Mouse (Mus musculus): ENCODE data around the gene Rbfox1. TPM values are rescaled to one million over a fixed set of nuclear protein-coding genes. Genes with fewer than 3 reads are reported as not detected.
A peak's percentile ranks its signal among the peaks of the same experiment; 100 is the strongest.

The Rbfox1 gene
- polyA plus RNA-seq, 1 experiment from 2014 or later, result 3.3 TPM

DNA sequence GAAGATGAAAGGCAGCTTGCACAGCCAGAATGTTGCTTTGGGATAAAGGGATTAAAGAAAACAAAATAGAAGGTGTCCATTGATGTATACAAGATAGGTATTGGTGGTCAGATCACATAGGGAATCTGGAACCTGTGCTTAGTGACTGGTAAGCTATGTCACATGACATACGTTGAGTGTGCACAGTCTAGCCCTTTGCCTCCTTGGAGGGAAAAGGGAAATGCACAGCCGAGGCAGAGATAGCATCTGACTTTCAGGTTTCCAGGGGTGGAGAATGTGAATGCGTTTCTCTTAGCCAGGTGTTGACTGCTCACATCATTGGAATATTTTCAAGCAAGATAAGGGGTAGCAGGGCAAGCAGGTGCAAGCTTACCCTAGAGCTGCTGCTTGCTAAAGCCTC lies 1230.8 kb downstream of the Rbfox1 start:
- DNase-seq (ENCODE audit: low spot score) (no peak), ATAC-seq (replicated peaks; ENCODE audit: low FRiP score, low read depth) (no peak)
- no peaks in the 10 kb centered on the region for H3K27me3 ChIP-seq (ENCODE audit: insufficient read depth, low read length)
- TF ChIP-seq CTCF (IDR thresholded peaks at IDR 0.05; ENCODE audit: low read depth), result no peak
- H3K4me3 ChIP-seq (replicated peaks; ENCODE audit: low read depth, low read length), result no peak overlapping the region
- no peaks in the 10 kb centered on the region for H3K9me3 ChIP-seq (replicated peaks; ENCODE audit: low read length)
- no peak overlapping the region for H3K9ac ChIP-seq (ENCODE audit: low read depth, low read length)
- no peaks in the 10 kb centered on the region for H3K36me3 ChIP-seq (ENCODE audit: insufficient read depth, low read length)
- no peak overlapping the region for H3K4me2 ChIP-seq (ENCODE audit: low read length)
- H3K27ac ChIP-seq, result no peak overlapping the region
- WGBS, result 63% methylated on average over 3 of the region's 3 CpGs
- no peaks in the 10 kb centered on the region; the same call in 1 of the 2 replicates for H3K4me1 ChIP-seq (replicated peaks; ENCODE audit: insufficient read depth, low read length)

DNA sequence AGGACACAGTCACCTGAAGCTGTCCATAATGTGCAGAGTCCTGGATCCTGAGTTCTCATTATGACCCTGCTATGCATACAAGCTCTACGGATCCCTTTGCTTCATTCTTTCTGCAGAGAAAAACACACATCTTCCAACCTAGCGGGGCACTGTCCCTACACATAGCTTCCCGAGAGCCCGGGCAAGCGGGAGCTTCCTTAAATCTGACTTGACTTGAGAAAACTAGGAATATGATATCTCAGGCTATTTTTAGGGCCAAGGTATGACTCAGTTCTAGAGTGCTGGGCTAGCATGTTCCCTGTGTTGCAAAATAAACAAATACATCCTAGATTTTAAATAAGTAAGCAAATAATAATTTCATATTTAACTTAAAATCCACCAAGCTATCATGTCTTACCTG lies 1244.4 kb downstream of the Rbfox1 start:
- DNase-seq (ENCODE audit: low spot score), result no peak
- TF ChIP-seq CTCF (IDR thresholded peaks at IDR 0.05; ENCODE audit: low read depth), result no peak
- no peak overlapping the region for H3K27ac ChIP-seq
- H3K27me3 ChIP-seq (ENCODE audit: insufficient read depth, low read length), result no peaks in the 10 kb centered on the region
- no peaks in the 10 kb centered on the region for H3K9me3 ChIP-seq (replicated peaks; ENCODE audit: low read length)
- no peaks in the 10 kb centered on the region for H3K4me1 ChIP-seq (replicated peaks; ENCODE audit: insufficient read depth, low read length)
- no peak overlapping the region for H3K4me2 ChIP-seq (ENCODE audit: low read length)
- 85% methylated on average over 5 of the region's 5 CpGs for WGBS
- H3K9ac ChIP-seq (ENCODE audit: low read depth, low read length), result no peak overlapping the region
- ATAC-seq (replicated peaks; ENCODE audit: low FRiP score, low read depth), result no peak
- no peaks in the 10 kb centered on the region for H3K36me3 ChIP-seq (ENCODE audit: insufficient read depth, low read length)
- H3K4me3 ChIP-seq (replicated peaks; ENCODE audit: low read depth, low read length), result no peak overlapping the region

DNA sequence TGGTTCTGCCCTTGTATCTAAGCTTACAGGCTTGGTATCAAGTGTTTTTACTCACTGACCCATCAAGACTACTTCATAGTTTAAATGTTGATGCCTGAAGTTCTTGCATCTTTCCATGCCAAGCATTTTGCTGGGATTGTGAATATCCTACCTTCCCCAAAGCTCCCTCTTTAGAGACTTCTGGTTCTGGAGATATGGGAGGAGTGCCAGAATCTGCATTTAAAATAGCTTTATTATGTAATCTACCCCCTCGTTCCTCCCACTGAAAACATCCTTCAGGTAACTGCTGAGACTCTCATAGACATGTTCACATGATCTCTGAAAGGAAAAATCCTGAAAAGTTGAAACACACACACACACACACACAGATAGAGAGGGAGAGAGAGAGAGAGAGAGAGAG lies 1247.3 kb downstream of the Rbfox1 start:
- Histone ChIP-seq H3K36me3 (ENCODE audit: insufficient read depth, low read length) (no peaks in the 10 kb centered on the region), H3K27me3 (ENCODE audit: insufficient read depth, low read length) (no peaks in the 10 kb centered on the region), H3K4me3 (replicated peaks; ENCODE audit: low read depth, low read length) (no peak overlapping the region), H3K4me1 (replicated peaks; ENCODE audit: insufficient read depth, low read length) (no peaks in the 10 kb centered on the region), H3K9me3 (replicated peaks; ENCODE audit: low read length) (no peaks in the 10 kb centered on the region), H3K9ac (ENCODE audit: low read depth, low read length) (no peak overlapping the region), H3K27ac (no peak overlapping the region), H3K4me2 (ENCODE audit: low read length) (no peak overlapping the region)
- TF ChIP-seq CTCF (IDR thresholded peaks at IDR 0.05; ENCODE audit: low read depth), result no peak
- WGBS, result 61% methylated on average over 1 of the region's 1 CpGs
- ATAC-seq (replicated peaks; ENCODE audit: low FRiP score, low read depth) (no peak), DNase-seq (ENCODE audit: low spot score) (no peak)

DNA sequence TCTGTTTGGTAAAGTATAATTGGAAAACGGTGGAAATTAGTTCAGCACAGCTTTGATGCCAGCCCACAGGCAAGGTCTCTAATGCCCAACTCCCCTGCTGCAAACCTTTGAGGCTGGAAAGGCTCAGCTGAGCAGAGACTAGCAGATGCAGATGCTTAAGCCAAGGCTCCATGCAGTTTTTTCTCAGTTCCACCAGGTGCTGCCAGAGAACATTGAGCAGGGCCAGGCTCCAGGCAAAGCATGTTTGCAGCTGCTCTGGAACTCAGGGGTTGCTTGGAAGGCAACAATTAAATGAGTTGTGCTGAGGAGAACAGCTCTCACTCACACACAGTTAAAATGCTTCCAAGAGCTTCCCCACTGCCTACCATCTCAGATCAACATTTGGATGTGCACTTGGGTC lies 1251.8 kb downstream of the Rbfox1 start:
- 62% methylated on average over 1 of the region's 1 CpGs for WGBS
- ATAC-seq (replicated peaks; ENCODE audit: low FRiP score, low read depth) (no peak), DNase-seq (ENCODE audit: low spot score) (peak; percentile 75)
- Histone ChIP-seq H3K36me3 (ENCODE audit: insufficient read depth, low read length) (no peaks in the 10 kb centered on the region), H3K27me3 (ENCODE audit: insufficient read depth, low read length) (no peaks in the 10 kb centered on the region), H3K9ac (ENCODE audit: low read depth, low read length) (no peak overlapping the region), H3K27ac (no peak overlapping the region), H3K4me3 (replicated peaks; ENCODE audit: low read depth, low read length) (no peak overlapping the region), H3K4me1 (replicated peaks; ENCODE audit: insufficient read depth, low read length) (no peaks in the 10 kb centered on the region), H3K9me3 (replicated peaks; ENCODE audit: low read length) (no peaks in the 10 kb centered on the region), H3K4me2 (ENCODE audit: low read length) (no peak overlapping the region)
- peak; percentile 79 for TF ChIP-seq CTCF (IDR thresholded peaks at IDR 0.05; ENCODE audit: low read depth)

DNA sequence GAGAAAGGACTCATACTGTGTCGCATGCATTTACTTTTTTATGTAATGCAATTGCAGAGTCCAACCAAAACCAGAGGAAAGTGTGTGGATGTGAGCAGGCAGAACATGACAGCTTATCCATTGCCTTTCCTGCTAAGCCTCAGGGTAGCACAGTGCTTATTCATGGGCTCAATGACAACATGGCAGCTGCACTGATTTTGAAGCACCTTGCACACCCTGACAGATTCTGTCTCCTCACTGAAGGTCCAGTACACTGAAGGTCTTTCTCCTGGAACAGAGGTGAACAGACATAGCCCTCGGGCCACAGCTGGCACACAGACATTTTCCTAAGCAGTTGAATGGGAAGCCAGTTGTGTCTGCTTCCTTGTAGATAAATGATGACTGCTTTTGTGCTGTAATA lies 1254.3 kb downstream of the Rbfox1 start:
- Histone ChIP-seq H3K27ac (no peak overlapping the region), H3K4me3 (replicated peaks; ENCODE audit: low read depth, low read length) (no peak overlapping the region), H3K4me2 (ENCODE audit: low read length) (no peak overlapping the region), H3K4me1 (replicated peaks; ENCODE audit: insufficient read depth, low read length) (no peaks in the 10 kb centered on the region), H3K36me3 (ENCODE audit: insufficient read depth, low read length) (no peaks in the 10 kb centered on the region), H3K9me3 (replicated peaks; ENCODE audit: low read length) (no peaks in the 10 kb centered on the region), H3K27me3 (ENCODE audit: insufficient read depth, low read length) (no peaks in the 10 kb centered on the region), H3K9ac (ENCODE audit: low read depth, low read length) (no peak overlapping the region)
- TF ChIP-seq CTCF (IDR thresholded peaks at IDR 0.05; ENCODE audit: low read depth), result no peak
- no peak for DNase-seq (ENCODE audit: low spot score)
- WGBS, result 95% methylated on average over 2 of the region's 2 CpGs
- no peak for ATAC-seq (replicated peaks; ENCODE audit: low FRiP score, low read depth)

DNA sequence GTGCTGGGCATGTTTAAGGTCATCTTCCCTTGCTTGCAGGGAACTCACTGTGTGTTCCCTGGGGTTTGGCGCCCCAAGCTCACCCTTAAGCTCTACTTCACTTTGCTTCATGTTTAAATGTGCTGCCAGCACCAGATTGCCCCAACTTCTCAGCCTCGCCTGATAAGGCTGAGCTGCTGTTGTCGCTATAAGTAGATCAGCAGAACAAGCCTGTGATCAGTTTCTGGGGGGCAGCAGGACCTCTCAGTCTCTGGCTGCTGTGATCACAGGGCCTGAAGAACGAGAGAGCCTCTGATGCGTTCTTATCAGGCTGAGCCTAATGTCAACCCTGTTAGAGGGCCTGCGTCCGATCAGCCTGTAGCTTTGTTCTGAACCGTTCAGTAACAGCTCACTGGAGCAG lies 1255.8 kb downstream of the Rbfox1 start:
- Histone ChIP-seq H3K4me1 (replicated peaks; ENCODE audit: insufficient read depth, low read length) (no peaks in the 10 kb centered on the region), H3K4me2 (ENCODE audit: low read length) (no peak overlapping the region), H3K36me3 (ENCODE audit: insufficient read depth, low read length) (no peaks in the 10 kb centered on the region), H3K27me3 (ENCODE audit: insufficient read depth, low read length) (no peaks in the 10 kb centered on the region), H3K9me3 (replicated peaks; ENCODE audit: low read length) (no peaks in the 10 kb centered on the region), H3K4me3 (replicated peaks; ENCODE audit: low read depth, low read length) (no peak overlapping the region), H3K9ac (ENCODE audit: low read depth, low read length) (no peak overlapping the region), H3K27ac (no peak overlapping the region)
- ATAC-seq (replicated peaks; ENCODE audit: low FRiP score, low read depth), result no peak
- 52% methylated on average over 8 of the region's 8 CpGs for WGBS
- DNase-seq (ENCODE audit: low spot score), result no peak
- no peak for TF ChIP-seq CTCF (IDR thresholded peaks at IDR 0.05; ENCODE audit: low read depth)

DNA sequence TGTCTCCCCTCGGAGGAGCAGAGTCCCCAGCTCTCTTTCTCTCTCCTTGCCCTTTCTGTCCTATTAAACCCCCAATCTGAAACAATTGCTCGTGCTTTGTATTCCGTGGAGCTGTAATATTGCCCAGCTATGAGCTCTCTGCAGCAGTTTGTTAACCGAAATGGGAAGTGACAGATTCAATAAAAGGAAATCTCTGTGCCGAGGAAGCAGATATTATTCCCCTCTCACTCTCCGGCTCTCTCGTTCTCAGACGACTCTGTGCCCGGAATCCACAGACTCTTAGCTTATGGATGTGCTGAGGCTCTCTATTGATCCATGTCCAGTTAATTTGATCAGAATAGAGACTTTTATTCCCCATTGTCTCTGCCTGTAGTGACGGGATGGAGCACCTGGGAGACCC lies 1260.3 kb downstream of the Rbfox1 start:
- WGBS, result 68% methylated on average over 10 of the region's 10 CpGs
- H3K27ac ChIP-seq, result no peak overlapping the region
- H3K9me3 ChIP-seq (replicated peaks; ENCODE audit: low read length), result no peaks in the 10 kb centered on the region
- ATAC-seq (replicated peaks; ENCODE audit: low FRiP score, low read depth) (no peak), DNase-seq (ENCODE audit: low spot score) (no peak)
- no peak for TF ChIP-seq CTCF (IDR thresholded peaks at IDR 0.05; ENCODE audit: low read depth)
- H3K4me3 ChIP-seq (replicated peaks; ENCODE audit: low read depth, low read length), result no peak overlapping the region
- no peak overlapping the region for H3K9ac ChIP-seq (ENCODE audit: low read depth, low read length)
- no peak overlapping the region for H3K4me2 ChIP-seq (ENCODE audit: low read length)
- H3K4me1 ChIP-seq (replicated peaks; ENCODE audit: insufficient read depth, low read length), result 0 out of 2 replicates have a peak, but pooled peaks cover 8% of the 10 kb centered on the region
- no peaks in the 10 kb centered on the region for H3K36me3 ChIP-seq (ENCODE audit: insufficient read depth, low read length)
- no peaks in the 10 kb centered on the region for H3K27me3 ChIP-seq (ENCODE audit: insufficient read depth, low read length)

Data from kidney, postnatal 0 days (tissue).